9 mouse cellular contexts compared by ENCODE assay signal in genomic region chr7:4911561-4911960, GRCm38 (mm10). TPM values are rescaled to one million over a fixed set of nuclear protein-coding genes. Genes with fewer than 3 reads are reported as not detected.
DNase-seq lines count a peak whose midpoint lies in the region; ATAC-seq and TF ChIP-seq lines count a peak whose summit lies in the region.
"Had no signal": no experiment of that assay in that cellular context is flagged by ENCODE, and none has a peak within 500 bp of the region (broad histone marks: within the 10 kb centered on the region; RNA-seq: fewer than 3 reads in every experiment).

No protein-coding gene starts in this region.

- H3K9ac ChIP-seq in heart, embryonic 12.5 days = no peak overlapping the region

- H3K4me1 ChIP-seq in heart, embryonic 12.5 days (replicated peaks) = peaks cover 16% of the 10 kb centered on the region
- H3K4me1 ChIP-seq in embryonic fibroblast, embryonic 13.5 days (ENCODE audit: control insufficient read depth, insufficient read depth, low read length) = peaks cover 4% of the 10 kb centered on the region; the same call in 1 of the 2 replicates

- whole genome bisulfite sequencing in heart, embryonic 12.5 days = 29% methylated on average over 9 of the region's 9 CpGs

- H3K4me3 ChIP-seq in heart, embryonic 12.5 days = no peak overlapping the region
- no peak overlapping the region for H3K4me3 ChIP-seq in embryonic fibroblast, embryonic 13.5 days (ENCODE audit: insufficient read depth, low read length)

- no peak for TF ChIP-seq POLR2A in embryonic fibroblast, embryonic 13.5 days (IDR thresholded peaks at IDR 0.05; ENCODE audit: low read depth, low read length)

- H3K9me3 ChIP-seq in heart, embryonic 12.5 days (replicated peaks) = no peaks in the 10 kb centered on the region

- no peak for ATAC-seq in heart, embryonic 12.5 days (ENCODE audit: insufficient number of reproducible peaks, low FRiP score)
- ATAC-seq in monocyte, adult 5-6 weeks (replicated peaks; ENCODE audit: insufficient number of reproducible peaks, low FRiP score, low TSS enrichment, poor library complexity, severe bottlenecking) = no peak

- H3K36me3 ChIP-seq in heart, embryonic 12.5 days = no peaks in the 10 kb centered on the region

- no peak overlapping the region for H3K27ac ChIP-seq in heart, embryonic 12.5 days (ENCODE audit: poor library complexity, severe bottlenecking)
- H3K27ac ChIP-seq in embryonic fibroblast, embryonic 13.5 days (ENCODE audit: insufficient read depth, low read length) = no peak overlapping the region

- H3K27me3 ChIP-seq in heart, embryonic 12.5 days (replicated peaks) = 0 out of 2 replicates have a peak, but pooled peaks cover 6% of the 10 kb centered on the region

- H3K4me2 ChIP-seq in heart, embryonic 12.5 days = no peak overlapping the region

- DNase-seq in heart, adult 18-20 months = peak; percentile 57 to 85
- peak; percentile 64 to 77 for DNase-seq in urinary bladder, postnatal 4 days (ENCODE audit: low spot score in 2 of 2)
- DNase-seq in urinary bladder, postnatal 10 days (ENCODE audit: low spot score) = no peak
- DNase-seq in kidney, postnatal 4 days = peak; percentile 88 to 89
- DNase-seq in naive thymus-derived CD4-positive, alpha-beta T cell, adult 2 months (ENCODE audit: low read depth) = peak; percentile 48

- TF ChIP-seq CTCF in embryonic fibroblast, embryonic 13.5 days (IDR thresholded peaks at IDR 0.05; ENCODE audit: borderline replicate concordance, insufficient read depth, low read length) = peak; percentile 50; the same call in 1 of the 2 replicates

RNA-seq across cellular contexts. Expression of gene Zfp628, which starts 3.5 kb away (rescaled TPM):
- 1 to 10 TPM; 5.3 to 6.4 TPM for total RNA-seq in heart, adult 18-20 months (2021)
- polyA plus RNA-seq in heart, embryonic 12.5 days (2016; fragmentation: Nextera tagmentation; extraction: Ambion mirVana) = 2.6 and 2.9 TPM in 2 replicates
- polyA plus RNA-seq in embryonic fibroblast, embryonic 13.5 days (2011; ENCODE audit: insufficient read length, low read depth, missing spikeins) = 5.2 and 6.3 TPM in 2 replicates
- 2.6 to 6.0 TPM (median 5.9 TPM) in 3 replicates for total RNA-seq in monocyte, adult 5-6 weeks (2017)

RNA-seq across cellular contexts. Expression of gene Gm36210, which starts 5.2 kb away (rescaled TPM):
- total RNA-seq in heart, adult 18-20 months (2021) = not detected
- 0.27 and 0.30 TPM in 2 replicates for polyA plus RNA-seq in heart, embryonic 12.5 days (2016; fragmentation: Nextera tagmentation; extraction: Ambion mirVana)
- not detected in 2 replicates for polyA plus RNA-seq in embryonic fibroblast, embryonic 13.5 days (2011; ENCODE audit: insufficient read length, low read depth, missing spikeins)
- not detected in 3 replicates for total RNA-seq in monocyte, adult 5-6 weeks (2017)
- total RNA-seq: adrenal gland, adult 18-20 months had no signal

RNA-seq across cellular contexts. Expression of gene Nat14, which starts 10.3 kb away (rescaled TPM):
- total RNA-seq in heart, adult 18-20 months (2021) = 1 to 10 TPM; 4.2 to 6.1 TPM
- polyA plus RNA-seq in heart, embryonic 12.5 days (2016; fragmentation: Nextera tagmentation; extraction: Ambion mirVana) = 4.6 and 5.5 TPM in 2 replicates
- polyA plus RNA-seq in embryonic fibroblast, embryonic 13.5 days (2011; ENCODE audit: insufficient read length, low read depth, missing spikeins) = 4.7 and 5.5 TPM in 2 replicates
- total RNA-seq in monocyte, adult 5-6 weeks (2017) = 0.49 TPM in 1 of 3 replicates, not detected in the others

RNA-seq across cellular contexts. Expression of gene Ssc5d, which starts 14.0 kb away (rescaled TPM):
- 1 to 10 TPM; 2.0 to 2.4 TPM for total RNA-seq in heart, adult 18-20 months (2021)
- polyA plus RNA-seq in heart, embryonic 12.5 days (2016; fragmentation: Nextera tagmentation; extraction: Ambion mirVana) = 1.5 and 1.7 TPM in 2 replicates
- 24.1 and 29.8 TPM in 2 replicates for polyA plus RNA-seq in embryonic fibroblast, embryonic 13.5 days (2011; ENCODE audit: insufficient read length, low read depth, missing spikeins)
- total RNA-seq in monocyte, adult 5-6 weeks (2017) = not detected in 3 replicates

RNA-seq across cellular contexts. Expression of gene Isoc2a, which starts 34.6 kb away (rescaled TPM):
- total RNA-seq in heart, adult 18-20 months (2021) = 10 to 100 TPM; 55.3 to 57.3 TPM
- polyA plus RNA-seq in heart, embryonic 12.5 days (2016; fragmentation: Nextera tagmentation; extraction: Ambion mirVana) = 0.74 and 1.0 TPM in 2 replicates
- polyA plus RNA-seq in embryonic fibroblast, embryonic 13.5 days (2011; ENCODE audit: insufficient read length, low read depth, missing spikeins) = 9.3 and 11.2 TPM in 2 replicates
- 4.5 to 8.4 TPM (median 7.9 TPM) in 3 replicates for total RNA-seq in monocyte, adult 5-6 weeks (2017)
